Mouse (Mus musculus) stomach, embryonic 14.5 days (tissue): ENCODE results near the gene Xcl1. TPM values are rescaled to one million over a fixed set of nuclear protein-coding genes. Genes with fewer than 3 reads are reported as not detected.

Experiments
- ATAC-seq: fragments of 200-750 bp; cut with Nextera tagmentation; 2 replicates; pipeline ENCODE4 v1.8.0; 2017; ENCODE audit warnings: low read depth, moderate TSS enrichment; ENCODE audit not compliant: insufficient number of reproducible peaks, insufficient read depth, low FRiP score
- H3K27ac ChIP-seq: fragments of 300-500 bp; sonication (generic); 2 replicates; pipeline ENCODE4 v1.5.1; 2014; ENCODE audit warnings: mild to moderate bottlenecking, low read length, moderate library complexity, mixed read lengths
- H3K27me3 ChIP-seq: fragments of 300-500 bp; sonication (generic); 2 replicates; pipeline ENCODE4 v1.6.1; 2014; ENCODE audit warnings: low read length, control low read depth, mixed read lengths; ENCODE audit not compliant: control insufficient read depth, insufficient read depth
- H3K36me3 ChIP-seq: fragments of 300-500 bp; sonication (generic); 2 replicates; pipeline ENCODE4 v1.6.1; 2014; ENCODE audit warnings: mild to moderate bottlenecking, control low read depth, low read length, moderate library complexity, mixed read lengths; ENCODE audit not compliant: control insufficient read depth, insufficient read depth
- H3K4me1 ChIP-seq: fragments of 300-500 bp; sonication (generic); 2 replicates; pipeline ENCODE4 v1.6.1; 2014; ENCODE audit warnings: low read length, control low read depth, mixed read lengths; ENCODE audit not compliant: control insufficient read depth, insufficient read depth
- H3K4me2 ChIP-seq: fragments of 300-500 bp; sonication (generic); replicated peaks from 2 replicates; pipeline ENCODE4 v1.6.1; 2014; ENCODE audit warnings: low read depth, low read length, control low read depth
- H3K4me3 ChIP-seq: fragments of 300-500 bp; sonication (generic); 2 replicates; pipeline ENCODE4 v1.5.1; 2014; ENCODE audit warnings: low read depth, low read length, control low read depth
- H3K9ac ChIP-seq: fragments of 300-500 bp; sonication (generic); replicated peaks from 2 replicates; pipeline ENCODE4 v1.6.1; 2014; ENCODE audit warnings: low read depth, mild to moderate bottlenecking, control low read depth, low read length, moderate library complexity, mixed read lengths
- H3K9me3 ChIP-seq: fragments of 300-500 bp; sonication (generic); 2 replicates; pipeline ENCODE4 v1.6.1; 2016; ENCODE audit warnings: low read depth, low read length, control low read depth; ENCODE audit not compliant: control insufficient read depth
- WGBS: fragments of 180-500 bp; shearing (Covaris S2); extraction: QIAGEN DNeasy Blood & Tissue Kit; methylation state at CpG from one replicate; pipeline ENCODE4 v1.1.7; 2014; 5-methylcytosine and 5-hydroxymethylcytosine counted together
- polyA plus RNA-seq: library from polyadenylated mRNA; unstranded; fragments of >200 nt; fragmentation: Nextera tagmentation; extraction: Ambion mirVana; gene quantifications from 2 replicates; pipeline ENCODE4 v1.2.1, GENCODE M21; 2014

Gene Xcl1
- polyA plus RNA-seq, 1 experiment from 2014 or later, result not detected

GRCm38 (mm10) chr1:164933441-164934188 is 1.7 kb downstream of the Xcl1 start:
- Histone ChIP-seq H3K4me3 (no peak overlapping the region), H3K9ac (no peak overlapping the region), H3K4me1 (no peaks in the 10 kb centered on the region), H3K4me2 (no peak overlapping the region), H3K36me3 (no peaks in the 10 kb centered on the region), H3K9me3 (no peaks in the 10 kb centered on the region), H3K27ac (no peak overlapping the region), H3K27me3 (no peaks in the 10 kb centered on the region)
- no peak for ATAC-seq
- WGBS, result 84% methylated on average over 10 of the region's 10 CpGs

GRCm38 (mm10) chr1:164931135-164931534 is 4.2 kb downstream of the Xcl1 start:
- Histone ChIP-seq H3K9me3 (0 out of 2 replicates have a peak, but pooled peaks cover 4% of the 10 kb centered on the region), H3K4me1 (no peaks in the 10 kb centered on the region), H3K36me3 (no peaks in the 10 kb centered on the region), H3K4me2 (no peak overlapping the region), H3K9ac (no peak overlapping the region), H3K4me3 (no peak overlapping the region), H3K27me3 (no peaks in the 10 kb centered on the region), H3K27ac (no peak overlapping the region)
- WGBS, result 72% methylated on average over 7 of the region's 7 CpGs
- ATAC-seq, result no peak

- no peak for ATAC-seq
- no peak overlapping the region for H3K4me2 ChIP-seq
- H3K27ac ChIP-seq, result no peak overlapping the region
- no peaks in the 10 kb centered on the region for H3K36me3 ChIP-seq
- 0 out of 2 replicates have a peak, but pooled peaks cover 4% of the 10 kb centered on the region for H3K9me3 ChIP-seq
- no peaks in the 10 kb centered on the region for H3K4me1 ChIP-seq
- no peak overlapping the region for H3K4me3 ChIP-seq
- no peak overlapping the region for H3K9ac ChIP-seq
- WGBS, result 76% methylated on average over 3 of the region's 3 CpGs
- no peaks in the 10 kb centered on the region for H3K27me3 ChIP-seq
Measured at GRCm38 (mm10) chr1:164930006-164930405, 5.3 kb downstream of the Xcl1 start.

- Histone ChIP-seq H3K4me3 (no peak overlapping the region), H3K27ac (no peak overlapping the region), H3K4me1 (no peaks in the 10 kb centered on the region), H3K36me3 (no peaks in the 10 kb centered on the region), H3K27me3 (no peaks in the 10 kb centered on the region), H3K9ac (no peak overlapping the region), H3K4me2 (no peak overlapping the region), H3K9me3 (0 out of 2 replicates have a peak, but pooled peaks cover 4% of the 10 kb centered on the region)
- no peak for ATAC-seq
- 73% methylated on average over 3 of the region's 3 CpGs for WGBS
Measured at GRCm38 (mm10) chr1:164926534-164927160, 8.7 kb downstream of the Xcl1 start.

- 0 out of 2 replicates have a peak, but pooled peaks have one; percentile 46 for ATAC-seq
- WGBS, result 52% methylated on average over 4 of the region's 4 CpGs
- H3K27ac ChIP-seq, result no peak overlapping the region
- H3K27me3 ChIP-seq, result no peaks in the 10 kb centered on the region
- H3K36me3 ChIP-seq, result no peaks in the 10 kb centered on the region
- no peak overlapping the region for H3K4me2 ChIP-seq
- H3K9me3 ChIP-seq, result no peaks in the 10 kb centered on the region
- H3K4me3 ChIP-seq, result no peak overlapping the region
- no peak overlapping the region for H3K9ac ChIP-seq
- H3K4me1 ChIP-seq, result no peaks in the 10 kb centered on the region
Measured at GRCm38 (mm10) chr1:164905047-164905446, 30.3 kb downstream of the Xcl1 start.

- H3K27ac ChIP-seq, result no peak overlapping the region
- ATAC-seq, result no peak
- H3K4me2 ChIP-seq, result no peak overlapping the region
- H3K36me3 ChIP-seq, result no peaks in the 10 kb centered on the region
- H3K4me3 ChIP-seq, result no peak overlapping the region
- WGBS, result 94% methylated on average over 6 of the region's 6 CpGs
- no peaks in the 10 kb centered on the region for H3K27me3 ChIP-seq
- no peaks in the 10 kb centered on the region for H3K9me3 ChIP-seq
- H3K4me1 ChIP-seq, result 0 out of 2 replicates have a peak, but pooled peaks cover 11% of the 10 kb centered on the region
- no peak overlapping the region for H3K9ac ChIP-seq
Measured at GRCm38 (mm10) chr1:164900696-164901095, 34.6 kb downstream of the Xcl1 start.

DNA sequence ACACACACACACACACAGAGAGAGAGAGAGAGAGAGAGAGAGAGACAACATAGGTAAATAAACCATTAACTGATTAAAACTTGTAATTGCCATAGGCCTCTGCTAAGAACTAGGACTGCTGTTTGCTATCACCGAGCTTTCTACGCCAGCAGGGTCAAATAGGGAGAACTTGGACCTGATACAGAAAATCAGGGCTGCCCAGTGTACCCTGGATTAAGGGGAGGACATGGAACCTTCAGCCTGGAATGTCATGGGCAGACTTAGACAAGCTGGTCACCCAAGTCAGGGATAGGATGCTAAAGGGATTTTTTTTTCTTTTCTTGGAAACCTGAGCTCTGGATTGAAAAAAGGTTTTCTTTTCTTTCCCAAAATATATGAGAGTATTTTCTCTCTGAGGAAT is 35.1 kb downstream of the Xcl1 start:
- Histone ChIP-seq H3K4me1 (0 out of 2 replicates have a peak, but pooled peaks cover 11% of the 10 kb centered on the region), H3K27me3 (no peaks in the 10 kb centered on the region), H3K9me3 (no peaks in the 10 kb centered on the region), H3K4me3 (no peak overlapping the region), H3K27ac (no peak overlapping the region), H3K36me3 (no peaks in the 10 kb centered on the region), H3K9ac (no peak overlapping the region), H3K4me2 (no peak overlapping the region)
- ATAC-seq, result no peak
- WGBS, result 61% methylated on average over 2 of the region's 2 CpGs

DNA sequence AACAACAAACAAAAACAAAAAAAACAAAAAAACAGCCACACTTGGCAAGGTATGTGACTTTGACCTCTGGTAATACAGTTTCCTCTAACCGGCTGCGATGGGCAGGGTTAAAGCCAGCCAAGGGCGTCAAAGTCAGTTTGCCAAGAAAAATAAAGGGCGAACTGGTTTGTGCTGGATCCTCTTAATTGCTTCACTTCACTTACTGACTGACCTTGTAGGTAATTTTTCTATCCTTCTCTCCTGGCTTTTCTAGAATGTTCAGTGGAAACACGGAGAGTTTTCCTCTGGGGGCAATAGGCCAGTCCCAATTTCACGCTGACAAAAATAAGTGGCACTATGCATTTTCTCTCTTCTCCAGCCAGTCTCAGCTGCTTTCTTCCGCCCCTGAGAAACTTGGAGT is 35.8 kb downstream of the Xcl1 start:
- ATAC-seq, result no peak
- peak overlapping the region; percentile 73 for H3K4me2 ChIP-seq
- H3K27me3 ChIP-seq, result no peaks in the 10 kb centered on the region
- H3K9me3 ChIP-seq, result no peaks in the 10 kb centered on the region
- WGBS, result 25% methylated on average over 7 of the region's 7 CpGs
- peak overlapping the region; percentile 38 for H3K4me3 ChIP-seq
- no peaks in the 10 kb centered on the region for H3K36me3 ChIP-seq
- 0 out of 2 replicates have a peak, but pooled peaks cover 11% of the 10 kb centered on the region for H3K4me1 ChIP-seq
- no peak overlapping the region; the same call in 1 of the 2 replicates for H3K9ac ChIP-seq
- H3K27ac ChIP-seq, result no peak overlapping the region
